Mouse (Mus musculus) spleen, adult 18-20 months (tissue): ENCODE results near the gene Wfdc15a.

Source experiments
- DNase-seq, 2 experiments: peaks; one replicate each; pipeline ENCODE4 v3.0.0; 2022; ENCODE audit warnings: mixed read lengths in 2 of 2

The Wfdc15a gene

GRCm38 (mm10) chr2:164175850-164176249 lies 24.1 kb downstream of the Wfdc15a start:
- no peak for DNase-seq

GRCm38 (mm10) chr2:164174649-164175395 lies 25.1 kb downstream of the Wfdc15a start:
- no peak for DNase-seq

GRCm38 (mm10) chr2:164173394-164173793 lies 26.5 kb downstream of the Wfdc15a start:
- DNase-seq, result no peak

- DNase-seq, result no peak
Observed at GRCm38 (mm10) chr2:164170902-164171301, 29.0 kb downstream of the Wfdc15a start, which contains the start of gene Kcns1. Kcns1 (minus strand) TSS chr2:164171113.

GRCm38 (mm10) chr2:164170326-164170725 lies 29.6 kb downstream of the Wfdc15a start:
- DNase-seq, result no peak

- DNase-seq, result no peak
Observed at GRCm38 (mm10) chr2:164168571-164168946, 31.4 kb downstream of the Wfdc15a start.

- DNase-seq, result no peak
Observed at GRCm38 (mm10) chr2:164167752-164168570, 32.0 kb downstream of the Wfdc15a start.

- DNase-seq, result no peak
Observed at GRCm38 (mm10) chr2:164164941-164165340, 35.0 kb downstream of the Wfdc15a start.

GRCm38 (mm10) chr2:164161515-164162055 lies 38.3 kb downstream of the Wfdc15a start:
- DNase-seq, result no peak

GRCm38 (mm10) chr2:164158838-164159237 lies 41.1 kb downstream of the Wfdc15a start:
- DNase-seq, result no peak

- DNase-seq, result no peak
Observed at GRCm38 (mm10) chr2:164156158-164156557, 43.8 kb downstream of the Wfdc15a start.

- no peak for DNase-seq
Observed at GRCm38 (mm10) chr2:164154007-164154406, 45.9 kb downstream of the Wfdc15a start.

- DNase-seq, result no peak
Observed at GRCm38 (mm10) chr2:164152341-164152740, 47.6 kb downstream of the Wfdc15a start.

GRCm38 (mm10) chr2:164150086-164150760 lies 49.7 kb downstream of the Wfdc15a start:
- no peak for DNase-seq
